Mouse (Mus musculus) megakaryocyte, embryonic 14.5 days (primary cell): ENCODE measurements around the gene Ttc4.

ENCODE experiments used
- FLI1 ChIP-seq: IDR thresholded peaks from 2 replicates; pipeline ENCODE4 v1.6.1; 2012; ENCODE audit warnings: low read length, inconsistent platforms, mixed read lengths
- GATA1 ChIP-seq: IDR thresholded peaks from 3 replicates; pipeline ENCODE4 v1.6.1; 2012; ENCODE audit warnings: mixed read lengths, low read length, inconsistent platforms, borderline replicate concordance

DNA sequence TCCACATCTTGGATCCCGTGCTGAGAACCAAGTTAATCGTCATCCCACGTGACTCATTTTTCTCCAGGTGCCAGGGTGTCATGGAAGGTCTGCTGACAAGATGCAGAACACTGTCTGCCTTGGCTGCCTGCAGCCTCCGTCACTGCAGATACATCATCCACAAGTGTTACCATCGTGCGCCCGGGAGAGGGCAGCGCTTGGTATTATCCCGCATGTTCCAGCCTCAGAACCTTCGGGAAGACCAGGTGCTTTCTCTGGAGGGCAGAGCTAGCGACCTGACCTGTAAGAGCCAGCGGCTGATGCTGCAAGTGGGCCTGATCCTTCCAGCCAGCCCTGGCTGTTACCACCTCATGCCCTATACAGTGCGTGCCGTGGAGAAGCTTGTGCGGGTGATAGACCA is 25.7 kb downstream of the Ttc4 start:
- TF ChIP-seq GATA1 (no peak), FLI1 (no peak)
